10 mouse cellular contexts compared by ENCODE assay signal in genomic region chr16:37687301-37687980, GRCm38 (mm10). TPM values are rescaled to one million over a fixed set of nuclear protein-coding genes. Genes with fewer than 3 reads are reported as not detected.
DNase-seq lines count a peak whose midpoint lies in the region; ATAC-seq and TF ChIP-seq lines count a peak whose summit lies in the region.
"Had no signal": no experiment of that assay in that cellular context is flagged by ENCODE, and none has a peak within 500 bp of the region (broad histone marks: within the 10 kb centered on the region; RNA-seq: fewer than 3 reads in every experiment).

No protein-coding gene starts in this region.

- H3K4me1 ChIP-seq in midbrain, embryonic 10.5 days = peaks cover 53% of the 10 kb centered on the region
- H3K4me1 ChIP-seq in midbrain, embryonic 16.5 days (ENCODE audit: control insufficient read depth, insufficient read depth, low read length) = peaks cover 32% of the 10 kb centered on the region
- H3K4me1 ChIP-seq in heart, adult 2 months (ENCODE audit: control insufficient read depth, insufficient read depth, low read length) = peaks cover 19% of the 10 kb centered on the region
- H3K4me1 ChIP-seq in liver, embryonic 14.5 days (replicated peaks; ENCODE audit: control insufficient read depth in 2 of 2, insufficient read depth in 2 of 2, low read length in 1 of 2) = peaks cover 8 to 39% of the 10 kb centered on the region in 2 experiments

- H3K9me3 ChIP-seq in midbrain, embryonic 10.5 days (replicated peaks) = no peaks in the 10 kb centered on the region
- H3K9me3 ChIP-seq in midbrain, embryonic 16.5 days (replicated peaks; ENCODE audit: control insufficient read depth, low read length, poor library complexity, severe bottlenecking) = no peaks in the 10 kb centered on the region
- no peaks in the 10 kb centered on the region for H3K9me3 ChIP-seq in liver, embryonic 14.5 days (ENCODE audit: control insufficient read depth, low read length)

- peak; percentile 47 for DNase-seq in adrenal gland, adult 2 months
- DNase-seq in adrenal gland, postnatal 25 days = no peak
- DNase-seq in midbrain, embryonic 10.5 days (ENCODE audit: low spot score) = no peak
- DNase-seq in heart, adult 2 months = peak in 1 of 2 experiments; percentile 19
- DNase-seq in liver, embryonic 14.5 days (ENCODE audit: low read depth in 3 of 3, low spot score in 3 of 3) = no peak
- DNase-seq in kidney, adult 8-10 months = no peak
- DNase-seq in urinary bladder, adult 2 months (ENCODE audit: low spot score) = no peak
- DNase-seq: cerebellum, adult 9-11 months had no signal

- no peaks in the 10 kb centered on the region for H3K27me3 ChIP-seq in midbrain, embryonic 10.5 days (ENCODE audit: low read depth, poor library complexity, severe bottlenecking)
- H3K27me3 ChIP-seq in midbrain, embryonic 16.5 days (ENCODE audit: control insufficient read depth, insufficient read depth, low read depth, low read length) = no peaks in the 10 kb centered on the region
- no peaks in the 10 kb centered on the region for H3K27me3 ChIP-seq in heart, adult 2 months (ENCODE audit: control insufficient read depth, insufficient read depth, low read length)
- no peaks in the 10 kb centered on the region for H3K27me3 ChIP-seq in liver, embryonic 14.5 days (ENCODE audit: control insufficient read depth, insufficient read depth, low read length)

- TF ChIP-seq EP300 in heart, adult 2 months (IDR thresholded peaks at IDR 0.05; ENCODE audit: insufficient read depth, low read depth, low read length) = no peak
- TF ChIP-seq EP300 in liver, embryonic 14.5 days (IDR thresholded peaks at IDR 0.05; ENCODE audit: low read depth) = no peak

- no peak overlapping the region for H3K9ac ChIP-seq in midbrain, embryonic 16.5 days (ENCODE audit: low read depth, low read length)
- no peak overlapping the region; the same call in 1 of the 2 replicates for H3K9ac ChIP-seq in heart, adult 2 months (ENCODE audit: low read depth, low read length)
- H3K9ac ChIP-seq in liver, embryonic 14.5 days (replicated peaks) = no peak overlapping the region

- WGBS in midbrain, embryonic 10.5 days = 82% methylated on average over 14 of the region's 14 CpGs
- 61% methylated on average over 14 of the region's 14 CpGs for WGBS in midbrain, embryonic 16.5 days
- 45% methylated on average over 14 of the region's 14 CpGs for WGBS in heart, adult 2 months
- WGBS in liver, embryonic 14.5 days (ENCODE audit: insufficient replicate concordance) = 52% methylated on average over 14 of the region's 14 CpGs

- no peak for ATAC-seq in midbrain, embryonic 16.5 days
- no peak for ATAC-seq in liver, embryonic 14.5 days (ENCODE audit: insufficient read depth)

- H3K4me3 ChIP-seq in midbrain, embryonic 10.5 days = no peak overlapping the region
- H3K4me3 ChIP-seq in midbrain, embryonic 16.5 days (ENCODE audit: low read depth, low read length) = no peak overlapping the region
- no peak overlapping the region for H3K4me3 ChIP-seq in heart, adult 2 months
- H3K4me3 ChIP-seq in liver, embryonic 14.5 days (ENCODE audit: insufficient read depth in 1 of 2, low read depth in 2 of 2, low read length in 2 of 2) = peak overlapping the region in 1 of 2 experiments; percentile 2; a peak in 1 of 4 replicates

- no peaks in the 10 kb centered on the region for H3K36me3 ChIP-seq in midbrain, embryonic 10.5 days
- H3K36me3 ChIP-seq in midbrain, embryonic 16.5 days (ENCODE audit: control insufficient read depth, insufficient read depth, low read length) = no peaks in the 10 kb centered on the region
- no peaks in the 10 kb centered on the region for H3K36me3 ChIP-seq in heart, adult 2 months (ENCODE audit: control insufficient read depth, insufficient read depth, low read length)
- H3K36me3 ChIP-seq in liver, embryonic 14.5 days (replicated peaks; ENCODE audit: control insufficient read depth, insufficient read depth, low read depth) = no peaks in the 10 kb centered on the region

- no peak for TF ChIP-seq CTCF in heart, adult 2 months (IDR thresholded peaks at IDR 0.05)
- TF ChIP-seq CTCF in liver, embryonic 14.5 days (IDR thresholded peaks at IDR 0.05; ENCODE audit: low read depth) = no peak

- no peaks in the 10 kb centered on the region for H3K79me2 ChIP-seq in heart, adult 2 months (replicated peaks; ENCODE audit: control insufficient read depth, insufficient read depth, low read length)

- intact Hi-C loops in heart, adult 2 months (cut with DNase I) = loop anchor here (5.0 kb wide), 1 partner anchor 510 kb away; no protein-coding TSS in a partner anchor

- H3K27ac ChIP-seq in midbrain, embryonic 10.5 days (replicated peaks) = peak overlapping the region; percentile 95; the same call in 1 of the 2 replicates
- H3K27ac ChIP-seq in midbrain, embryonic 16.5 days (ENCODE audit: low read length) = no peak overlapping the region
- H3K27ac ChIP-seq in heart, adult 2 months = peak overlapping the region; percentile 9
- H3K27ac ChIP-seq in liver, embryonic 14.5 days = no peak overlapping the region
- H3K27ac ChIP-seq: macrophage had no signal

- H3K4me2 ChIP-seq in midbrain, embryonic 16.5 days (ENCODE audit: low read length) = no peak overlapping the region
- peak overlapping the region; percentile 41 for H3K4me2 ChIP-seq in liver, embryonic 14.5 days (ENCODE audit: low read depth)

- no peak for TF ChIP-seq POLR2A in heart, adult 2 months (IDR thresholded peaks at IDR 0.05; ENCODE audit: insufficient read depth, low read depth, low read length)

RNA-seq across cellular contexts. Expression of gene Ndufb4, which starts 33.2 kb away (rescaled TPM):
- total RNA-seq in adrenal gland, adult 2 months (2021) = 100 to 1,000 TPM; 138 to 192 TPM
- polyA plus RNA-seq in adrenal gland, adult 2 months (2012; rRNA removed) = 67.4 and 80.6 TPM in 2 replicates
- total RNA-seq in adrenal gland, postnatal 25 days (2021) = 96.7 and 145 TPM in 2 replicates
- 46.2 and 50.9 TPM in 2 replicates for polyA plus RNA-seq in midbrain, embryonic 10.5 days (2016; fragmentation: Nextera tagmentation; extraction: Ambion mirVana)
- 49.1 and 51.7 TPM in 2 replicates for polyA plus RNA-seq in midbrain, embryonic 16.5 days (2015; fragmentation: Nextera tagmentation; extraction: Ambion mirVana)
- 100 to 1,000 TPM; 188 to 216 TPM for total RNA-seq in heart, adult 2 months (2021)
- polyA plus RNA-seq in heart, adult 2 months (2012; rRNA removed) = 162 and 185 TPM in 2 replicates
- 23.9 and 34.3 TPM in 2 replicates for polyA plus RNA-seq in liver, embryonic 14.5 days (2012; rRNA removed)
- 47.2 and 52.9 TPM in 2 replicates for polyA plus RNA-seq in liver, embryonic 14.5 days (2014; fragmentation: Nextera tagmentation; extraction: Ambion mirVana)
- polyA plus RNA-seq in urinary bladder, adult 2 months (2012; rRNA removed) = 46.2 and 52.4 TPM in 2 replicates

Comparison
In these comparisons a context has a peak if more than half of its experiments do, and no peak if none do; other contexts are left out.
1. H3K27ac ChIP-seq: peak in midbrain, embryonic 10.5 days (single experiment) and heart, adult 2 months (single experiment); none in midbrain, embryonic 16.5 days (single experiment) and liver, embryonic 14.5 days (single experiment).